Mouse (Mus musculus) liver, embryonic 15.5 days (tissue): ENCODE measurements around the gene Lsg1. TPM values are rescaled to one million over a fixed set of nuclear protein-coding genes. Genes with fewer than 3 reads are reported as not detected.

ENCODE experiments used
- ATAC-seq: fragments of 200-750 bp; cut with Nextera tagmentation; 2 replicates; pipeline ENCODE4 v1.8.0; 2017; ENCODE audit warnings: moderate number of reproducible peaks, mild to moderate bottlenecking, moderate library complexity; ENCODE audit not compliant: insufficient read depth
- H3K27ac ChIP-seq: fragments of 300-500 bp; sonication (generic); replicated peaks from 2 replicates; pipeline ENCODE4 v1.5.1; 2015; ENCODE audit warnings: mild to moderate bottlenecking, inconsistent platforms
- H3K27me3 ChIP-seq: fragments of 300-500 bp; sonication (generic); 2 replicates; pipeline ENCODE4 v1.6.1; 2015; ENCODE audit warnings: mild to moderate bottlenecking, inconsistent platforms
- H3K36me3 ChIP-seq: fragments of 300-500 bp; sonication (generic); replicated peaks from 2 replicates; pipeline ENCODE4 v1.6.1; 2015; ENCODE audit warnings: moderate library complexity, mild to moderate bottlenecking, inconsistent platforms
- H3K4me1 ChIP-seq: fragments of 300-500 bp; sonication (generic); replicated peaks from 2 replicates; pipeline ENCODE4 v1.6.1; 2015; ENCODE audit warnings: inconsistent platforms
- H3K4me2 ChIP-seq: fragments of 300-500 bp; sonication (generic); 2 replicates; pipeline ENCODE4 v1.6.1; 2015; ENCODE audit warnings: moderate library complexity, mild to moderate bottlenecking, inconsistent platforms
- H3K4me3 ChIP-seq: fragments of 300-500 bp; sonication (generic); replicated peaks from 2 replicates; pipeline ENCODE4 v1.5.1; 2015; ENCODE audit warnings: mild to moderate bottlenecking, inconsistent platforms
- H3K9ac ChIP-seq: fragments of 300-500 bp; sonication (generic); 2 replicates; pipeline ENCODE4 v1.6.1; 2015; ENCODE audit warnings: moderate library complexity, mild to moderate bottlenecking, inconsistent platforms
- H3K9me3 ChIP-seq: fragments of 300-500 bp; sonication (generic); replicated peaks from 2 replicates; pipeline ENCODE4 v1.6.1; 2016; ENCODE audit warnings: inconsistent platforms
- WGBS: fragments of 180-500 bp; shearing (Covaris S2); methylation state at CpG from one replicate; pipeline ENCODE4 v1.1.7; 2015; ENCODE audit warnings: mixed read lengths; ENCODE audit not compliant: insufficient replicate concordance; 5-methylcytosine and 5-hydroxymethylcytosine counted together
- polyA plus RNA-seq: library from polyadenylated mRNA; unstranded; fragments of >200 nt; fragmentation: Nextera tagmentation; extraction: Ambion mirVana; gene quantifications from 2 replicates; pipeline ENCODE4 v1.2.1, GENCODE M21; 2015

Lsg1 gene
- polyA plus RNA-seq, 1 experiment from 2014 or later: 20.6 TPM

- H3K36me3 ChIP-seq: no peaks in the 10 kb centered on the region
- no peaks in the 10 kb centered on the region for H3K9me3 ChIP-seq
- no peak overlapping the region for H3K9ac ChIP-seq
- peaks cover 52% of the 10 kb centered on the region for H3K27me3 ChIP-seq
- H3K4me3 ChIP-seq: no peak overlapping the region
- no peak for ATAC-seq
- H3K27ac ChIP-seq: no peak overlapping the region
- WGBS: 68% methylated on average over 5 of the region's 5 CpGs
- H3K4me1 ChIP-seq: peaks cover 24% of the 10 kb centered on the region
- H3K4me2 ChIP-seq: no peak overlapping the region
Observed at GRCm38 (mm10) chr16:30548291-30548690, 39.1 kb downstream of the Lsg1 start.

GRCm38 (mm10) chr16:30544693-30545092, 42.7 kb downstream of the Lsg1 start:
- no peak overlapping the region for H3K27ac ChIP-seq
- no peak overlapping the region for H3K4me3 ChIP-seq
- peaks cover 6% of the 10 kb centered on the region; the same call in 1 of the 2 replicates for H3K4me1 ChIP-seq
- no peak overlapping the region for H3K4me2 ChIP-seq
- ATAC-seq: no peak
- H3K9me3 ChIP-seq: no peaks in the 10 kb centered on the region
- peaks cover 39% of the 10 kb centered on the region for H3K27me3 ChIP-seq
- no peaks in the 10 kb centered on the region for H3K36me3 ChIP-seq
- no peak overlapping the region for H3K9ac ChIP-seq
- WGBS: 35% methylated on average over 4 of the region's 4 CpGs

GRCm38 (mm10) chr16:30543386-30543785, 44.0 kb downstream of the Lsg1 start:
- no peak overlapping the region for H3K27ac ChIP-seq
- no peak overlapping the region for H3K9ac ChIP-seq
- no peaks in the 10 kb centered on the region for H3K9me3 ChIP-seq
- no peak for ATAC-seq
- 76% methylated on average over 9 of the region's 9 CpGs for WGBS
- peaks cover 29% of the 10 kb centered on the region for H3K27me3 ChIP-seq
- no peak overlapping the region for H3K4me3 ChIP-seq
- H3K36me3 ChIP-seq: no peaks in the 10 kb centered on the region
- peaks cover 6% of the 10 kb centered on the region; the same call in 1 of the 2 replicates for H3K4me1 ChIP-seq
- H3K4me2 ChIP-seq: no peak overlapping the region

GRCm38 (mm10) chr16:30542826-30543225, 44.6 kb downstream of the Lsg1 start:
- WGBS: 49% methylated on average over 6 of the region's 6 CpGs
- no peak overlapping the region for H3K4me2 ChIP-seq
- H3K27me3 ChIP-seq: peaks cover 26% of the 10 kb centered on the region
- ATAC-seq: no peak
- peaks cover 6% of the 10 kb centered on the region; the same call in 1 of the 2 replicates for H3K4me1 ChIP-seq
- no peak overlapping the region for H3K9ac ChIP-seq
- H3K36me3 ChIP-seq: no peaks in the 10 kb centered on the region
- no peaks in the 10 kb centered on the region for H3K9me3 ChIP-seq
- no peak overlapping the region for H3K4me3 ChIP-seq
- no peak overlapping the region for H3K27ac ChIP-seq

GRCm38 (mm10) chr16:30540107-30541001, 47.0 kb downstream of the Lsg1 start:
- H3K4me2 ChIP-seq: no peak overlapping the region
- 63% methylated on average over 20 of the region's 20 CpGs for WGBS
- H3K4me1 ChIP-seq: peaks cover 6% of the 10 kb centered on the region; the same call in 1 of the 2 replicates
- no peak for ATAC-seq
- no peaks in the 10 kb centered on the region for H3K9me3 ChIP-seq
- no peak overlapping the region for H3K9ac ChIP-seq
- no peak overlapping the region for H3K4me3 ChIP-seq
- H3K27ac ChIP-seq: no peak overlapping the region
- H3K36me3 ChIP-seq: no peaks in the 10 kb centered on the region
- H3K27me3 ChIP-seq: peaks cover 35% of the 10 kb centered on the region

GRCm38 (mm10) chr16:30539433-30539832, 48.0 kb downstream of the Lsg1 start:
- 19% methylated on average over 10 of the region's 10 CpGs for WGBS
- no peak overlapping the region for H3K9ac ChIP-seq
- ATAC-seq: no peak
- H3K9me3 ChIP-seq: no peaks in the 10 kb centered on the region
- H3K27me3 ChIP-seq: peaks cover 36% of the 10 kb centered on the region
- no peak overlapping the region for H3K4me3 ChIP-seq
- H3K4me2 ChIP-seq: no peak overlapping the region
- no peak overlapping the region for H3K27ac ChIP-seq
- H3K36me3 ChIP-seq: no peaks in the 10 kb centered on the region
- no peaks in the 10 kb centered on the region; the same call in 1 of the 2 replicates for H3K4me1 ChIP-seq

- ATAC-seq: no peak
- Histone ChIP-seq H3K4me3 (no peak overlapping the region), H3K27me3 (peaks cover 39% of the 10 kb centered on the region), H3K27ac (no peak overlapping the region), H3K9me3 (no peaks in the 10 kb centered on the region), H3K4me1 (no peaks in the 10 kb centered on the region), H3K4me2 (no peak overlapping the region), H3K36me3 (no peaks in the 10 kb centered on the region), H3K9ac (no peak overlapping the region)
- WGBS: 5% methylated on average over 1 of the region's 1 CpGs
Observed at GRCm38 (mm10) chr16:30535075-30535474, 52.3 kb downstream of the Lsg1 start.

- H3K4me3 ChIP-seq: no peak overlapping the region
- no peaks in the 10 kb centered on the region for H3K4me1 ChIP-seq
- H3K36me3 ChIP-seq: no peaks in the 10 kb centered on the region
- no peak overlapping the region for H3K9ac ChIP-seq
- peaks cover 39% of the 10 kb centered on the region for H3K27me3 ChIP-seq
- no peak overlapping the region for H3K4me2 ChIP-seq
- H3K27ac ChIP-seq: no peak overlapping the region
- ATAC-seq: no peak
- H3K9me3 ChIP-seq: no peaks in the 10 kb centered on the region
- 13% methylated on average over 4 of the region's 4 CpGs for WGBS
Observed at GRCm38 (mm10) chr16:30533592-30533991, 53.8 kb downstream of the Lsg1 start.

GRCm38 (mm10) chr16:30532929-30533328, 54.5 kb downstream of the Lsg1 start:
- Histone ChIP-seq H3K9me3 (no peaks in the 10 kb centered on the region), H3K36me3 (no peaks in the 10 kb centered on the region), H3K9ac (no peak overlapping the region), H3K4me3 (no peak overlapping the region), H3K4me1 (no peaks in the 10 kb centered on the region), H3K4me2 (no peak overlapping the region), H3K27me3 (peaks cover 34% of the 10 kb centered on the region), H3K27ac (no peak overlapping the region)
- WGBS: 20% methylated on average over 1 of the region's 1 CpGs
- ATAC-seq: no peak

GRCm38 (mm10) chr16:30531761-30532406, 55.5 kb downstream of the Lsg1 start:
- H3K36me3 ChIP-seq: no peaks in the 10 kb centered on the region
- no peaks in the 10 kb centered on the region for H3K4me1 ChIP-seq
- no peaks in the 10 kb centered on the region for H3K9me3 ChIP-seq
- H3K9ac ChIP-seq: no peak overlapping the region
- H3K27ac ChIP-seq: no peak overlapping the region
- 21% methylated on average over 20 of the region's 20 CpGs for WGBS
- no peak for ATAC-seq
- H3K4me2 ChIP-seq: no peak overlapping the region
- H3K4me3 ChIP-seq: no peak overlapping the region
- peaks cover 25% of the 10 kb centered on the region for H3K27me3 ChIP-seq

GRCm38 (mm10) chr16:30530815-30531214, 56.6 kb downstream of the Lsg1 start:
- H3K4me3 ChIP-seq: no peak overlapping the region
- 38% methylated on average over 4 of the region's 4 CpGs for WGBS
- no peaks in the 10 kb centered on the region for H3K36me3 ChIP-seq
- H3K9me3 ChIP-seq: no peaks in the 10 kb centered on the region
- H3K4me2 ChIP-seq: no peak overlapping the region
- no peak overlapping the region for H3K9ac ChIP-seq
- no peak overlapping the region for H3K27ac ChIP-seq
- H3K27me3 ChIP-seq: peaks cover 23% of the 10 kb centered on the region
- no peak for ATAC-seq
- no peaks in the 10 kb centered on the region for H3K4me1 ChIP-seq
